ENCODE assay signal across 7 mouse cellular contexts in genomic region chr11:103101481-103101865, GRCm38 (mm10). TPM values are rescaled to one million over a fixed set of nuclear protein-coding genes. Genes with fewer than 3 reads are reported as not detected.
DNase-seq lines count a peak whose midpoint lies in the region; ATAC-seq lines count a peak whose summit lies in the region.

Gene Plcd3, minus strand, starts transcription at chr11:103101658.
Gene Acbd4, plus strand, starts transcription at chr11:103101682.

- peak within 1 kb of the TSS; percentile 40 for H3K4me3 ChIP-seq in intestine, embryonic 14.5 days (ENCODE audit: low read depth, low read length)

- peak; percentile 54 for ATAC-seq in intestine, embryonic 14.5 days (replicated peaks; ENCODE audit: low FRiP score, low TSS enrichment, low read depth)

- peak; percentile 91 for DNase-seq in adrenal gland, postnatal 10 days
- DNase-seq in embryo, embryonic 10.5 days (ENCODE audit: low spot score) = peak; percentile 83
- peak; percentile 83 to 84 for DNase-seq in gastrocnemius, postnatal 36 days
- DNase-seq in intestine, embryonic 14.5 days (ENCODE audit: low spot score) = no peak
- DNase-seq in left cerebral cortex, postnatal 4 days = peak; percentile 54
- DNase-seq in mesoderm, embryonic 11.5 days (ENCODE audit: low read depth, low spot score) = peak; percentile 66
- peak; percentile 79 for DNase-seq in skeletal muscle tissue, adult 2 months (ENCODE audit: low read depth, low spot score)

- peak within 1 kb of the TSS; percentile 37 for H3K9ac ChIP-seq in intestine, embryonic 14.5 days (ENCODE audit: low read length)

- WGBS in intestine, embryonic 14.5 days = under 1% methylated on average over 34 of the region's 34 CpGs

- peaks cover 21% of the 10 kb centered on the region for H3K4me1 ChIP-seq in intestine, embryonic 14.5 days (replicated peaks; ENCODE audit: control insufficient read depth, insufficient read depth, low read length)

- no peaks in the 10 kb centered on the region for H3K36me3 ChIP-seq in intestine, embryonic 14.5 days (ENCODE audit: control insufficient read depth, insufficient read depth, low read length)

- H3K4me2 ChIP-seq in intestine, embryonic 14.5 days (ENCODE audit: low read length) = peak within 1 kb of the TSS; percentile 90

- peaks cover 9% of the 10 kb centered on the region; the same call in 1 of the 2 replicates for H3K27me3 ChIP-seq in intestine, embryonic 14.5 days (replicated peaks; ENCODE audit: control insufficient read depth, insufficient read depth, low read length)

- no peaks in the 10 kb centered on the region for H3K9me3 ChIP-seq in intestine, embryonic 14.5 days (ENCODE audit: control insufficient read depth, low read length)

- intact Hi-C loops in gastrocnemius, postnatal 36 days (cut with DNase I) = loop anchor here (10.0 kb wide), 1 partner anchor 223 kb away; no protein-coding TSS in a partner anchor
- intact Hi-C loops in left cerebral cortex, postnatal 4 days (cut with DNase I) = no loop called here

- no peak within 1 kb of the TSS for H3K27ac ChIP-seq in intestine, embryonic 14.5 days (ENCODE audit: low read depth)

RNA-seq across cellular contexts. Expression of gene Plcd3, which starts in this region (rescaled TPM):
- 10 to 100 TPM in 1 of 2 experiments, 1 to 10 TPM in 1; 8.7 to 11.0 TPM for total RNA-seq in adrenal gland, postnatal 10 days (2021)
- 1 to 10 TPM; 3.8 to 4.0 TPM for total RNA-seq in gastrocnemius, postnatal 36 days (2021)
- polyA plus RNA-seq in intestine, embryonic 14.5 days (2014; fragmentation: Nextera tagmentation; extraction: Ambion mirVana) = 1.9 and 2.1 TPM in 2 replicates
- 10 to 100 TPM; 11.1 to 13.8 TPM for total RNA-seq in left cerebral cortex, postnatal 4 days (2021)

RNA-seq across cellular contexts. Expression of gene Acbd4, which starts in this region (rescaled TPM):
- total RNA-seq in adrenal gland, postnatal 10 days (2021) = 10 to 100 TPM; 81.0 to 94.7 TPM
- total RNA-seq in gastrocnemius, postnatal 36 days (2021) = 10 to 100 TPM; 26.8 to 31.1 TPM
- polyA plus RNA-seq in intestine, embryonic 14.5 days (2014; fragmentation: Nextera tagmentation; extraction: Ambion mirVana) = 13.0 and 14.5 TPM in 2 replicates
- 10 to 100 TPM; 31.7 to 41.3 TPM for total RNA-seq in left cerebral cortex, postnatal 4 days (2021)
